Mouse (Mus musculus): Measurements from ENCODE around the gene Gm17455.

GRCm38 (mm10) chr10:60395605-60396004 is 3.9 kb upstream of the Gm17455 start:
- TF ChIP-seq CTCF (IDR thresholded peaks at IDR 0.05; ENCODE audit: extremely low read depth, insufficient read depth, low read length): no peak
- no peak for TF ChIP-seq POLR2A (IDR thresholded peaks at IDR 0.05; ENCODE audit: extremely low read depth, insufficient read depth, low read length)

Data from cortical plate, adult 2 months (tissue).